In the genomic region with DNA sequence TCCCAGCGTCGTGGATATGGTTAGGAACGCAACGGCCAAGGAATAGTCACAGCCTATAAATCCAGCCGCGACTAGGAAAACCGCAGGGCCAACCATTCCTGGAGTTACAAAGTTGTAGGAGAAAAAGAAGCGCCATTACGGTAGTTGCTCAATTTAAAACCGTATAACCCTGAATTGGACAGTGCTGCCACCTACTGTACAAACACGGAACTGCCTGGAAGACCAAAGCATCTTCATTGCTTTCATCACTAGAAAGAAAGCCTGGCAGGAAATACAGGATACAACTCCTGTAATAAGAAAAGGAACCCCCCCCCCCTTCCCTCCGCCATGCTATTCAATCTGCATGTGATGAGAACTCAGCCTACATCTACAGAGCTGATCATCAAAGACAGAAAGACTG, we compare ENCODE assay signal across 8 mouse cellular contexts. TPM values are rescaled to one million over a fixed set of nuclear protein-coding genes. Genes with fewer than 3 reads are reported as not detected.
DNase-seq lines count a peak whose midpoint lies in the region; ATAC-seq and TF ChIP-seq lines count a peak whose summit lies in the region.

No protein-coding gene starts in this region.

- H3K27me3 ChIP-seq in forebrain, embryonic 10.5 days (ENCODE audit: poor library complexity, severe bottlenecking) = no peaks in the 10 kb centered on the region
- H3K27me3 ChIP-seq in forebrain, embryonic 12.5 days = no peaks in the 10 kb centered on the region
- no peaks in the 10 kb centered on the region for H3K27me3 ChIP-seq in forebrain, postnatal 0 days (ENCODE audit: insufficient read depth, low read length)

- no peaks in the 10 kb centered on the region for H3K9me3 ChIP-seq in forebrain, embryonic 10.5 days
- no peaks in the 10 kb centered on the region for H3K9me3 ChIP-seq in forebrain, embryonic 12.5 days
- no peaks in the 10 kb centered on the region for H3K9me3 ChIP-seq in forebrain, postnatal 0 days (ENCODE audit: low read length)

- DNase-seq in forebrain, embryonic 10.5 days (ENCODE audit: extremely low spot score, low spot score) = peak; percentile 59
- DNase-seq in c-Kit-positive CD71-negative TER-119-negative erythroid progenitor cells, embryonic 14.5 days (ENCODE audit: low read depth) = peak; percentile 59
- peak; percentile 88 for DNase-seq in forebrain, postnatal 0 days
- peak; percentile 86 for DNase-seq in induced T-regulatory cell, adult 2 months (ENCODE audit: low read depth)
- peak; percentile 81 to 87 for DNase-seq in left cerebral cortex, postnatal 25 days (ENCODE audit: low spot score in 2 of 2)
- DNase-seq in spleen, postnatal 14 days (ENCODE audit: low spot score in 2 of 2) = peak; percentile 49 to 66

- peak; percentile 87 for TF ChIP-seq CTCF in forebrain, postnatal 0 days (IDR thresholded peaks at IDR 0.05; ENCODE audit: low read depth)

- H3K4me3 ChIP-seq in forebrain, embryonic 10.5 days = no peak overlapping the region
- H3K4me3 ChIP-seq in forebrain, embryonic 12.5 days (replicated peaks) = no peak overlapping the region
- no peak overlapping the region for H3K4me3 ChIP-seq in forebrain, postnatal 0 days (ENCODE audit: low read depth, low read length)

- intact Hi-C loops in left cerebral cortex, postnatal 25 days (cut with DNase I) = loop anchor here (10.0 kb wide), 1 partner anchor 198 kb away; a partner anchor contains a TSS

- peaks cover 16% of the 10 kb centered on the region for H3K36me3 ChIP-seq in forebrain, embryonic 10.5 days (replicated peaks)
- peaks cover 17% of the 10 kb centered on the region for H3K36me3 ChIP-seq in forebrain, embryonic 12.5 days (replicated peaks)
- peaks cover 14% of the 10 kb centered on the region for H3K36me3 ChIP-seq in forebrain, postnatal 0 days (ENCODE audit: insufficient read depth)

- no peaks in the 10 kb centered on the region for H3K4me1 ChIP-seq in forebrain, embryonic 10.5 days
- H3K4me1 ChIP-seq in forebrain, embryonic 12.5 days = no peaks in the 10 kb centered on the region
- no peaks in the 10 kb centered on the region for H3K4me1 ChIP-seq in forebrain, postnatal 0 days (ENCODE audit: insufficient read depth)

- no peak for ATAC-seq in forebrain, embryonic 12.5 days (ENCODE audit: low FRiP score)
- peak; percentile 59 for ATAC-seq in forebrain, postnatal 0 days
- ATAC-seq in monocyte, adult 5-6 weeks (replicated peaks; ENCODE audit: insufficient number of reproducible peaks, low FRiP score, low TSS enrichment, poor library complexity, severe bottlenecking) = peak; percentile 86

- 45% methylated on average over 12 of the region's 12 CpGs for WGBS in forebrain, embryonic 10.5 days
- WGBS in forebrain, embryonic 12.5 days = 46% methylated on average over 12 of the region's 12 CpGs
- WGBS in forebrain, postnatal 0 days = 48% methylated on average over 12 of the region's 12 CpGs

- no peak overlapping the region for H3K9ac ChIP-seq in forebrain, embryonic 12.5 days
- no peak overlapping the region for H3K9ac ChIP-seq in forebrain, postnatal 0 days

- no peak overlapping the region for H3K4me2 ChIP-seq in forebrain, embryonic 12.5 days
- no peak overlapping the region for H3K4me2 ChIP-seq in forebrain, postnatal 0 days (ENCODE audit: low read depth)

- no peak overlapping the region for H3K27ac ChIP-seq in forebrain, embryonic 10.5 days
- H3K27ac ChIP-seq in forebrain, embryonic 12.5 days = no peak overlapping the region
- H3K27ac ChIP-seq in forebrain, postnatal 0 days (ENCODE audit: low read depth, low read length) = no peak overlapping the region

RNA-seq across cellular contexts. Expression of a gene that starts 34.9 kb away (rescaled TPM):
- 10.2 and 10.5 TPM in 2 replicates for polyA plus RNA-seq in forebrain, embryonic 10.5 days (2016; fragmentation: Nextera tagmentation; extraction: Ambion mirVana)
- 13.5 and 13.7 TPM in 2 replicates for polyA plus RNA-seq in forebrain, embryonic 12.5 days (2016; fragmentation: Nextera tagmentation; extraction: Ambion mirVana)
- 11.1 and 11.5 TPM in 2 replicates for total RNA-seq in forebrain, postnatal 0 days (2014; rRNA removed)
- 10.5 and 16.1 TPM in 2 replicates for polyA plus RNA-seq in forebrain, postnatal 0 days (2015; fragmentation: Nextera tagmentation; extraction: Ambion mirVana)
- 10 to 100 TPM; 18.2 to 18.5 TPM for total RNA-seq in left cerebral cortex, postnatal 25 days (2021)
- total RNA-seq in monocyte, adult 5-6 weeks (2017) = 9.0 to 13.2 TPM (median 9.8 TPM) in 3 replicates
